Mouse (Mus musculus) CD4-positive, CD25-positive, alpha-beta regulatory T cell, adult 2 months (primary cell): ENCODE results near the gene Ncoa5.

Source experiments
- DNase-seq: peaks from one replicate; pipeline ENCODE4 v3.0.0-alpha.2; 2012; ENCODE audit warnings: low read depth, low spot score

The Ncoa5 gene

DNA sequence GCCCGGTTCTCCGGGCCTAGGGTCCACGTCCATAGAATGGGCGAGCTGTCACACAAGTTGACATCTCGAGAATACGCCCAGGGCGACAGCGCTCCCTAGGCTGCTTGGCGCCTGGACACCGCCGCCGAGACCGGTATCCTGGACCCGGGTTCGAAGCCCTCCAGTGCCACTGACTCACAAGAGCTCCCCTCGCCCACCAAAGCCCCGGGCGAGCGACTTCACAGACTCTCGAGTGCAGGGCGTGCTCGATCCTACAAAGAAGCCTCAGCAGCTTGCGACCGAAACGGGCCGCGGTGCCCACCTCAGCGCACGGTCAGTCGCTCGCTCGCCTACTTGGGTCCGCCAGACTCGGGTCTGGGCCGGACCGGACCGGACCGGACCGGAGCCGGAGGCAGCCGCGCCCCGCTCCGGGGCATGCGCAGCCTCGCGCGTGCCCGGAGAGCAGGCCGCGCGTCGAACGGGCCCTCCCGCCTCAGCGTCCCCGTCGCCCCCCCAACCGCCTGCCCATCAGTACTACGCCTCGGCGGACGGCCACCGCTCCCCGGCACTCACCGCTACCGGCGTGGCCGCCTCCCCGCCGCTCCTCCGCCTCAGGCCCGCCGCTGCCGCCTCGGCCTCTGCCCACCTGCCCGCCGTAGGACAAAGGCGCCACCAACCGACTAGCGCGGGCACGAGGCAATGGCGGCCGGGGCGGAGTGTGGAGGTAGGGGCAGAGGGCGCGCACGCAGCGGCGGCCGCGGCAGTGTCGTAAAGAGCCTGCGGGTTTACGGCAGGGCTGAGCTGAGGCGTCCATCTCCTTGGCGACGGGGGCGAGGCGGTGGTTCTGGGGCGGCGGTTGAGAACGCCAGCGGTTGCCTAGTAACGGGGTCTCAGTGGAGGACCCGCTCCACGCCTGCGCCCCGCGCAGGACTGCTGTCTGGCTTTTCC lies at the start of gene Ncoa5:
Ncoa5 (minus strand) TSS at position 737 of the 927 bp plus-strand sequence.
- peak; percentile 98 for DNase-seq

GRCm38 (mm10) chr2:165081257-165081656 lies 46.6 kb upstream of the Ncoa5 start:
- DNase-seq: no peak

GRCm38 (mm10) chr2:165080657-165081056 lies 46.0 kb upstream of the Ncoa5 start:
- DNase-seq: no peak

- DNase-seq: no peak
Measured at GRCm38 (mm10) chr2:165078605-165079004, 43.9 kb upstream of the Ncoa5 start.

DNA sequence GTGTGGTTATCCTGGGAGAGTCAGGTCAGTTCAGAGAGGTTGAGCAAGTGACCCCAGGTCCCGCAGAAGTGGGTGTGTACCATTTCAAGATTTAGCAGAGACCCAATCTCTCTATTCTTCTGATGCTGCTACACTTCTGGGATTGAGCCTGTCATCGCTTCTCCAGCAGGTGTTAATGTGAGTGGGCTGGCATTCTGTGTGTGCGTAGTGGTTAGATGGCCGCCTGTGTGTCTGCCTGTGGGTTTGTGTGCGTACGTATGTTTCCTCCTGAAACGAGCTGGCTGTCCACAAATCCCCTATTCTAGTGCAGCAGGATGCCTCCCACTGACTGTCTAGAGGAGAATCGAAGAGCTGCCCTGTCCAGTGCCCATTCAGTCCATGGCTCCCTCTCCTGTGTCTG lies 43.4 kb upstream of the Ncoa5 start:
- DNase-seq: no peak

- no peak for DNase-seq
Measured at GRCm38 (mm10) chr2:165077055-165077454, 42.4 kb upstream of the Ncoa5 start.

- peak; percentile 83 for DNase-seq
Measured at GRCm38 (mm10) chr2:165074937-165075336, 40.3 kb upstream of the Ncoa5 start.

GRCm38 (mm10) chr2:165074081-165074884 lies 39.6 kb upstream of the Ncoa5 start:
- DNase-seq: no peak

- DNase-seq: no peak
Measured at GRCm38 (mm10) chr2:165073381-165073781, 38.7 kb upstream of the Ncoa5 start.

GRCm38 (mm10) chr2:165070096-165070816 lies 35.6 kb upstream of the Ncoa5 start:
- peak; percentile 53 for DNase-seq

DNA sequence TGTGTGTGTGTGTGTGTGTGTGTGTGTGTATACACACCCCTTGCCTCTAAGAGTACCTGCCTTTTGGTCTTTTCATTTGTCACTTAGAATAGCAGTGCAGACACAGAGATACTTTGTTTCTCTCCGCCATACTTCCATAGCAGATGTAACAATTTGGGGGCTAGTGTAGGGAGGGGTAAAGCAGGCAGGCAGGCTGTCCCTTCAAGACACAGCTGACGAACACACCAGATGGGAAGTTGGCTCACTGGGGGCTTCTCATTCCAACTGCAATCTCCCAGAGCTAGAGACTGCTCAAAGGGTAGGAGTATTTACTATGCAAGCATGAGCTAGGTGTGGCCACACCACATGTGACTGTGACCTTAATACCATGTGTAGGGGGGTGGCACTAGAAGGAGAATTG lies 34.1 kb upstream of the Ncoa5 start:
- DNase-seq: no peak

- DNase-seq: no peak
Measured at GRCm38 (mm10) chr2:165064489-165064888, 29.8 kb upstream of the Ncoa5 start.

DNA sequence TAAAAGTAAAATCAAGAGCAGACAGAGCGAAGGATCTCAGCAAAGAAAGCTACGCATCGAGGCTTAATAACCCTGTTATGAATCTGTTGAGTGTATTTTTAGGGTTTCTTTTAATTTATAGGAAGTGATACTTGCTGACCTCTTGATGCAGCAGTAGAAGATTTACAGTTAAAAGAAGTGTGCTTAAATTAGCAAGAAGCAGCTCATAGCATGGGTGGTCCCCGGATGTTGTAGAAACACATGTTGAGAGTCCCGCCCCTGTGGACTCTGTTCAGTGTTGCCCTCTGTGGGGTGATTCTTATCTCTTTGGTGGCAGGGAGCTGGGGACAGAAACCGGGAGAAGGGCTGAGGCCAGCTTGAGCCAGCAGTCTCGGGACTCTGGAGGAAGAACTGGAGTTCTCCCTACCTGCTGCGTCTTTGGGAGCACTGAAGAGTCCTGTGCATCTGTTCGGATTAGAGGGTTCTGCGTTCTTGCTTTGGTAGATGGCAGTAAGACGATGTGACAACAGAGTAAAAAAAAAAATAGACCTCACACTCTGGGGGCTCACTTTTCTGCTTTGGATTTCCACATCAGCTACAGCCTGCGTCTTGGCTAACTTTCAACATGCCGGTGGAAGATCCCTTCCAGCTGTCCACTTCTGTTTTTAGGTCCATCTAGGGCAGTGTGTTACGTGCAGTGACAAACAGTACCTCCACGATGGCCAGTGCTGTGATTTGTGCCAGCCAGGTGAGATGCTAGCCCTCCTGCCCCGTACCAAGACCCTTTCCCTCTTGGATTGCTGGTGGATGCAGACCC lies 27.2 kb upstream of the Ncoa5 start:
- DNase-seq: no peak

DNA sequence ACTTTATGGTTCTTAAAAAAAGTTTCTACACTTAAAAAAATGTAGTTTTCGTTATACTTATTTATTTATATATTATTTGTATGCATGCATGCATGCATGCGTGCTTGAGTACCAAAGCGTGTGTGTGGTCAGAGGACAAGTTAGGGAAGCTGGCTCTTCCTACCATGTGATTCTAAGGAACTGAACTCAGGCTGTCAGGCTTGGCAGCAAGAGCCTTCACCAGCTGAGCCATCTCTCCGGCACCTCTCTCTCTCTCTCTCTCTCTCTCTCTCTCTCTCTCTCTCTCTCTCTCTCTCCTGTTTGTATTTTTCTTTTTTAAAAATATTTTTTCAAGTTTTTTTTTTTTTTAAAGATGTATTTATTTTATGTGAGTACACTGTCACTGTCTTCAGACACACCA lies 25.3 kb upstream of the Ncoa5 start:
- no peak for DNase-seq

DNA sequence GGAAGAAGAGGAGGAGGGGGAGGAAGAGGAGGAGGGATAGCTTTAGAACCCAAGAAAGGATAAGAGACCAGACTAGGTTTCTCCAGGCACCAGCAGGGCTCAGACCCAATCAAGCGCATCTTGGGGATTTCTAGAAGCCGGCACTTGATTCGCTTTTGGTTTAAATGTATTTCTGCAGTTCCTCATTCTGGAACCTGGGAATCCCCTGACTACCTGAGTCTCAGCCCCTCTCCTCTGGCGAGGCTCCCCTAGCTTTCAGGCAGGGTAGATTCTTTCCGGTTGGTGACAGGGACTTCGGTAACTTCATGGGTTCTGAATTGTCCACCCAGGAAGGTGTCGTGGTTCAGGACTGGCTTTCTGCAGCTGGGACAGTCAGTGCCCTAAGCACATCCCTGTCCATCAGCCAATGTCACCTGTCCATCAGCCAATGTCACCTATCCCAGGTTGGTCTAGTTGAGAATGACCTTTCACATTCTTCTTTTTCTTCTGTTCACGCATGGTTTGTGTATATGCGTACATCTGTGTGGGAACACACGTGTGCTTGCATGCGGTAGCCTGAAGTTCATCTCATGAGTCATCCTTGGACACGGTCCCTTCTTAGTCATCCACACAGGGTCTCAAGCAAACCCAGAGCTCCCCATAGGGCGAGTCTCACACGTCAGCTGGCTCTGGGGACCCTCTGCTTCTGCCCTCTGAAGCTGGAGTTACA lies 21.9 kb upstream of the Ncoa5 start:
- no peak for DNase-seq

- no peak for DNase-seq
Measured at GRCm38 (mm10) chr2:165055905-165056304, 21.2 kb upstream of the Ncoa5 start.

GRCm38 (mm10) chr2:165054888-165055852 lies 20.5 kb upstream of the Ncoa5 start, which contains the start of gene Cd40:
Cd40 (plus strand) TSS chr2:165055627.
- DNase-seq: peak; percentile 58

- DNase-seq: no peak
Measured at GRCm38 (mm10) chr2:165051566-165051965, 16.9 kb upstream of the Ncoa5 start.
